Mouse (Mus musculus): ENCODE results near the gene Rora. TPM values are rescaled to one million over a fixed set of nuclear protein-coding genes. Genes with fewer than 3 reads are reported as not detected.

The Rora gene
- polyA plus RNA-seq, 1 experiment = 5.0 TPM

GRCm38 (mm10) chr9:68685562-68685961 is 32.0 kb downstream of the Rora start:
- TF ChIP-seq CTCF (IDR thresholded peaks at IDR 0.05; ENCODE audit: low read depth, low read length) = no peak
- no peak for TF ChIP-seq POLR2A (IDR thresholded peaks at IDR 0.05; ENCODE audit: borderline replicate concordance, low read depth, low read length)
- H3K4me3 ChIP-seq (ENCODE audit: insufficient read depth, low read length) = no peak overlapping the region
- H3K4me1 ChIP-seq (ENCODE audit: control insufficient read depth, insufficient read depth, low read length) = no peaks in the 10 kb centered on the region
- H3K27ac ChIP-seq (ENCODE audit: insufficient read depth, low read depth, low read length) = no peak overlapping the region

DNA sequence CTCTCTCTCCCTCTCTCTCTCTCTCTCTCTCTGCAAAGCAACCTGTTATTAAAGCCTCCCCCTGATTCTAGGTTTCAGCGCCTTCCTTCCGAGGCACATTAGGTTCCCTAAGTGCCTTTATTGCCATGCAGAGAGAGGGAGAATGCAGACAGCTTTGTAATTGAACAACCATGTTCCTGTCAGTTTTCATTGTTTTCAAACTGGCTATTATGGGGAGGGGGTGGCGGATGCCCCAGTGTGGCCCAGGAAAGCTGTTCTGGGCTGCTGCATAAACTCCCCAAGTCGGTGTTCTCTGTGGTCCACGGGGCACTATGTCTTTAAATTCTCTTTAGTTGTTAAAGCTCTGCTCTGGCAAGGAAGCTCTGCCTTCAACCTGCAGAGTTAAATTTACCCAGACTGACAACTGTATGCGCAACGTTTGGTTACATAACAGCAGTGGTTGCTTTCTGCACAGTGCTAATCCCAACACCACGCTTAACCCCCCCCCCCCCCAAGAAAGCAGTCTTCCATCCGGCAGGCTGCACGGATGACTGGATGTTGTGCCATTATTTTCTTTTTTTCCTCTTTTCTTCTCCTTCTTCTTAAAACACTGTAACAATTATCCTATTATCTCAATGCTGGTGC is 33.8 kb downstream of the Rora start:
- no peaks in the 10 kb centered on the region for H3K4me1 ChIP-seq (ENCODE audit: control insufficient read depth, insufficient read depth, low read length)
- no peak overlapping the region for H3K27ac ChIP-seq (ENCODE audit: insufficient read depth, low read depth, low read length)
- H3K4me3 ChIP-seq (ENCODE audit: insufficient read depth, low read length) = no peak overlapping the region
- TF ChIP-seq CTCF (IDR thresholded peaks at IDR 0.05; ENCODE audit: low read depth, low read length) (no peak), POLR2A (IDR thresholded peaks at IDR 0.05; ENCODE audit: borderline replicate concordance, low read depth, low read length) (no peak)

DNA sequence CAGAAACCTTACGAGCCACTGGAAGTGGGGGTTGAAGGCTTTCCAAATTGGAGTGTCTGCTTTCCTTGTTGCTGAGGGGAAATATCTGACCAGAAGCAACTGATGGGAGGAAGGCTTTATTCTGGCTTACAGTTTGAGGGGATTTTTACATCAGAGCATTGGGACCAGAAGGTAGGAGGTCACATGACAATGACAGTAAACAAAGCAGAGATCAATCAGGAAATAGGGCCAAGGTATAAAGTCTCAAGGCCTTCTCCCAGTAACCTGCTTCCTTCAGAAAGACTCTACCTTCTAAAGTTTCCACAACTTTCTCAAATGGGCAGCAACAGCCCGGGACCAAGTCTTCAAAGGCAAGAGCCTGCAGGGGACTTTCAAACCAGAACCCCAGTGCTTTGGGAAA is 34.6 kb downstream of the Rora start:
- TF ChIP-seq CTCF (IDR thresholded peaks at IDR 0.05; ENCODE audit: low read depth, low read length) = no peak
- Histone ChIP-seq H3K4me1 (ENCODE audit: control insufficient read depth, insufficient read depth, low read length) (no peaks in the 10 kb centered on the region), H3K4me3 (ENCODE audit: insufficient read depth, low read length) (no peak overlapping the region), H3K27ac (ENCODE audit: insufficient read depth, low read depth, low read length) (no peak overlapping the region)

DNA sequence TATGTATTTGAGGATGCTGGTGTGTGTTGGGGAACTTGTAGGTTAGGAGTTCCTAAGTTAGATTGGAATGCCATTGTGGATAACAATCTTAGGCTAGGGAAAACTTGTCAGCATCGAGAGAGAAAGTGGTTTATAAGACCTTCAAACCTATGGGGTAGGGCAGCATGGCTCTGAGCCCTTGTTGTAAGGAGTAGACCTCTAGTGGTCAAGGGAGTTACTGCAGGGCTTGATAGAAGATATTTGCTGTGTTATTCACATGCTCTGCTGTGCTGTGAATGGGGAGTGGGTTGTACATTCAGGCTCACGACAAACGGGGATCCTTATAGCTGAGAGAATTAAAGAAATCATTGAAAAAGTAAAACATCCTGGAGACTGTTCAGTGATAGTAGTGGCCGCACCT is 35.8 kb downstream of the Rora start:
- no peak overlapping the region for H3K4me3 ChIP-seq (ENCODE audit: insufficient read depth, low read length)
- TF ChIP-seq POLR2A (IDR thresholded peaks at IDR 0.05; ENCODE audit: borderline replicate concordance, low read depth, low read length) (no peak), CTCF (IDR thresholded peaks at IDR 0.05; ENCODE audit: low read depth, low read length) (no peak)

GRCm38 (mm10) chr9:68694889-68695495 is 41.4 kb downstream of the Rora start:
- Histone ChIP-seq H3K4me1 (ENCODE audit: control insufficient read depth, insufficient read depth, low read length) (no peaks in the 10 kb centered on the region), H3K4me3 (ENCODE audit: insufficient read depth, low read length) (no peak overlapping the region)
- TF ChIP-seq CTCF (IDR thresholded peaks at IDR 0.05; ENCODE audit: low read depth, low read length) (no peak), POLR2A (IDR thresholded peaks at IDR 0.05; ENCODE audit: borderline replicate concordance, low read depth, low read length) (no peak)

More for the DNA sequence above, 35.8 kb downstream of the Rora start:
- H3K27ac ChIP-seq (ENCODE audit: insufficient read depth, low read depth, low read length) = no peak overlapping the region
- H3K4me1 ChIP-seq (ENCODE audit: control insufficient read depth, insufficient read depth, low read length) = no peaks in the 10 kb centered on the region

GRCm38 (mm10) chr9:68695496-68695969 is 41.9 kb downstream of the Rora start:
- H3K4me3 ChIP-seq (ENCODE audit: insufficient read depth, low read length) = no peak overlapping the region
- TF ChIP-seq CTCF (IDR thresholded peaks at IDR 0.05; ENCODE audit: low read depth, low read length) (no peak), POLR2A (IDR thresholded peaks at IDR 0.05; ENCODE audit: borderline replicate concordance, low read depth, low read length) (no peak)
- no peak overlapping the region for H3K27ac ChIP-seq (ENCODE audit: insufficient read depth, low read depth, low read length)
- H3K4me1 ChIP-seq (ENCODE audit: control insufficient read depth, insufficient read depth, low read length) = no peaks in the 10 kb centered on the region

More at GRCm38 (mm10) chr9:68694889-68695495, 41.4 kb downstream of the Rora start:
- no peak overlapping the region for H3K27ac ChIP-seq (ENCODE audit: insufficient read depth, low read depth, low read length)

DNA sequence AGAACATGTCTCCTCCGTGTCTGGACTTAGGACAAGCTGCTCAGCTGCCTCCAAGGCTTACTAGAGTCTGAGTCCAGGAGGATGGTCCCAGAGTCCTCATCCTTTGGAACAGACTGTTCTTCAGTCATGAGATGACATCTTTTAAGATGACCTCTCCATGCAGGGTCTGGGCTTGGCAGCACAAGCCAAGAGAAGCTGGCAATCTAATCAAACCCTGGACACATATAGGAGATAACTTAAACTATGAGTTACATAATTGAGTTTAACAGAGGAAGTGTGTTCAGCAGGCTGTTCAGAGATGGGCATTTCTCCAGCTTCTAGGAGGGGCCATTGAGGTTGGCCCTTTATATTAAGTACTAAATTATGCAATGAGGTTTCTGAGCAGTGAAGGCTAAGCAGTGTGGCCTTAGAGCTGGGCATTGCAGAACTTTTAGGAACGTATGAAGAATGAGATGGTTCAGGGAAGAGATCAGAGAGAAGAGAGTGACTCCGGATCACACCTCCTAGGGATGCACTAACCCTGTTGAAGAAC is 42.9 kb downstream of the Rora start:
- no peak overlapping the region for H3K27ac ChIP-seq (ENCODE audit: insufficient read depth, low read depth, low read length)
- TF ChIP-seq CTCF (IDR thresholded peaks at IDR 0.05; ENCODE audit: low read depth, low read length) (no peak), POLR2A (IDR thresholded peaks at IDR 0.05; ENCODE audit: borderline replicate concordance, low read depth, low read length) (no peak)
- H3K4me3 ChIP-seq (ENCODE audit: insufficient read depth, low read length) = no peak overlapping the region
- no peaks in the 10 kb centered on the region for H3K4me1 ChIP-seq (ENCODE audit: control insufficient read depth, insufficient read depth, low read length)

DNA sequence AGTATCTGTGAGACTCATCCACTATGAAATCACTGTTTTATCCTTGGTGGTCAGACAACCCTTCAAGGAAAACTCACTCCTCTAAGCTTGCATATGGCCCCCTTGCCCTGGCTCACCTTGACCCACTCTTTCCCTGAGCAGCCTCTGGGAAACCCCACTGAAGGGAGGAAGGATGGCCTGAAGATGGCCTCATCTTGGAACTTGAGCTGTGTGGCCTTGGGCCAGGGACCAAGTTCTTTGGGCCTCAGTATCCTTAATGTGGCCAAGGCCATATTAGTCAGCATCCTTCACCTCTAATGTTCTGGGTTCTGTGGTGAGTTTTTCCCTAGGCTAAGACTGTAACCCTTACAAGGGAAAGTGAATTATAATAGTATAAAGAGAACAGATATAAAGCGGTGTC is 45.8 kb downstream of the Rora start:
- TF ChIP-seq POLR2A (IDR thresholded peaks at IDR 0.05; ENCODE audit: borderline replicate concordance, low read depth, low read length) (no peak), CTCF (IDR thresholded peaks at IDR 0.05; ENCODE audit: low read depth, low read length) (no peak)

DNA sequence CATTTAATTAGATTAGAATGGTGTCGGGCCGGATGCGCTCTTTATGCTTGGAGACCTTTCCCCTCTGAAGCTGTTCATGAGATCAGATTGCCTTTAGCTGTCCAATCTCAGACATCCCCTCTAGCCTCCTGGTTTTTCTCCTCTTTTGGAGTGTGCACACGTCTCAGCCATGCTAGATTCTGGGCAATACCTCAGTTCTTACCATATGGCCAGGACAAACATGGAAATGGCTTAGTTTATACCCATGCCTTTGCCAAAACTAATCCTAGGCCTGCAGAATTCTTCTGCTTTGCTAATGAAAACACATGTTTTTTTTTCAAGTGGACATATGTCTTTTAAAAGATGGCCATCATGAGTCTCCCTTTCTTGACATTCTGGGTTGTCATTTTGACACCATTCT is 46.3 kb downstream of the Rora start:
- Histone ChIP-seq H3K4me1 (ENCODE audit: control insufficient read depth, insufficient read depth, low read length) (no peaks in the 10 kb centered on the region), H3K4me3 (ENCODE audit: insufficient read depth, low read length) (no peak overlapping the region), H3K27ac (ENCODE audit: insufficient read depth, low read depth, low read length) (no peak overlapping the region)
- TF ChIP-seq CTCF (IDR thresholded peaks at IDR 0.05; ENCODE audit: low read depth, low read length) = no peak
- TF ChIP-seq POLR2A (IDR thresholded peaks at IDR 0.05; ENCODE audit: borderline replicate concordance, low read depth, low read length) = no peak

More for the DNA sequence above, 45.8 kb downstream of the Rora start:
- no peaks in the 10 kb centered on the region for H3K4me1 ChIP-seq (ENCODE audit: control insufficient read depth, insufficient read depth, low read length)
- no peak overlapping the region for H3K27ac ChIP-seq (ENCODE audit: insufficient read depth, low read depth, low read length)
- no peak overlapping the region for H3K4me3 ChIP-seq (ENCODE audit: insufficient read depth, low read length)

DNA sequence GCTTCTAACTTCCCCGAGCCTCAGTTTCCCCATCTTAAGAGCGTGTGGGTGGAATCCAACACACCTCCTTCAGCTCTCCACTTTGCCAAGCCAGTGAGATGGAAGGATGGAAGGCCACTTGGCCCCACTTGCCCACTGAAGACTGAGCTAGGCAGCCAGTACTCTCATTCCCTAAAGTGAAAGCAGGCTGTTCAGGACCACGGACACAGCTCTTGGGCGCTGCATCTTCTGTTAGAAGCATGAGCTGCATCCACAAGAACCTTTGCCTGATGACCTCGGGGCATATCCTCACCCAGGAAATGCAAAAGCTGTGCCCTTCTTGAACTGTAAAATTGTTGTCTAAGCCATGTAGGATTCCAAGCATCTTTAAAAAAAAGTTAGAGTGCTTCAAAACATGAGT is 54.0 kb downstream of the Rora start:
- Histone ChIP-seq H3K4me1 (ENCODE audit: control insufficient read depth, insufficient read depth, low read length) (no peaks in the 10 kb centered on the region), H3K4me3 (ENCODE audit: insufficient read depth, low read length) (no peak overlapping the region), H3K27ac (ENCODE audit: insufficient read depth, low read depth, low read length) (no peak overlapping the region)
- TF ChIP-seq POLR2A (IDR thresholded peaks at IDR 0.05; ENCODE audit: borderline replicate concordance, low read depth, low read length) = no peak
- no peak for TF ChIP-seq CTCF (IDR thresholded peaks at IDR 0.05; ENCODE audit: low read depth, low read length)
